Mouse (Mus musculus) neutrophil, adult 5-6 weeks (primary cell): Measurements from ENCODE around the gene Tdp1. TPM values are rescaled to one million over a fixed set of nuclear protein-coding genes. Genes with fewer than 3 reads are reported as not detected.
"Not testable (repeated sequence)": the region's sequence is repeated elsewhere in the genome, so short reads cannot be mapped to it uniquely, and the experiment has no call there.

Source experiments
- ATAC-seq: fragments of 151-379, 151-347 bp; 2 replicates; pipeline ENCODE4 v1.8.0; 2017; ENCODE audit warnings: mild to moderate bottlenecking, moderate TSS enrichment; ENCODE audit not compliant: insufficient number of reproducible peaks, poor library complexity, low FRiP score, severe bottlenecking; ENCODE audit errors: extremely low read depth
- total RNA-seq: library from RNA; stranded (forward); fragments of 200-1000 nt; gene quantifications from 2 replicates; pipeline ENCODE4 v1.2.3, GENCODE M21; 2017

Gene Tdp1
- total RNA-seq, 1 experiment from 2014 or later = 19.2 TPM

GRCm38 (mm10) chr12:99939179-99939578 is 54.9 kb downstream of the Tdp1 start:
- no peak for ATAC-seq

GRCm38 (mm10) chr12:99940704-99941103 is 56.4 kb downstream of the Tdp1 start:
- ATAC-seq = no peak

GRCm38 (mm10) chr12:99942441-99942840 is 58.1 kb downstream of the Tdp1 start:
- ATAC-seq = peak; percentile 42

- ATAC-seq = 0 out of 2 replicates have a peak, but pooled peaks have one; percentile 21
Measured at GRCm38 (mm10) chr12:99952928-99953327, 68.6 kb downstream of the Tdp1 start.

- ATAC-seq = peak; percentile 50; the same call in 1 of the 2 replicates
Measured at GRCm38 (mm10) chr12:99956411-99956810, 72.1 kb downstream of the Tdp1 start.

- no peak for ATAC-seq
Measured at GRCm38 (mm10) chr12:99958068-99959060, 74.0 kb downstream of the Tdp1 start.

GRCm38 (mm10) chr12:99959291-99959690 is 75.0 kb downstream of the Tdp1 start:
- no peak for ATAC-seq

- no peak for ATAC-seq
Measured at GRCm38 (mm10) chr12:99959930-99960329, 75.6 kb downstream of the Tdp1 start.

- ATAC-seq = no peak
Measured at GRCm38 (mm10) chr12:99960675-99961074, 76.4 kb downstream of the Tdp1 start.

- ATAC-seq = peak; percentile 72
Measured at GRCm38 (mm10) chr12:99964301-99965202, 80.2 kb downstream of the Tdp1 start, which contains the start of gene Kcnk13. Gene Kcnk13 (plus strand): TSS chr12:99964499.

GRCm38 (mm10) chr12:99965203-99966115 is 81.1 kb downstream of the Tdp1 start:
- no peak for ATAC-seq

- ATAC-seq = no peak
Measured at GRCm38 (mm10) chr12:99966116-99966770, 81.9 kb downstream of the Tdp1 start.

GRCm38 (mm10) chr12:99966881-99967363 is 82.6 kb downstream of the Tdp1 start:
- no peak for ATAC-seq

GRCm38 (mm10) chr12:99969906-99970305 is 85.6 kb downstream of the Tdp1 start:
- ATAC-seq = no peak

- ATAC-seq = not testable (repeated sequence)
Measured at GRCm38 (mm10) chr12:99971205-99971894, 87.0 kb downstream of the Tdp1 start.

GRCm38 (mm10) chr12:99972825-99973224 is 88.5 kb downstream of the Tdp1 start:
- no peak for ATAC-seq

GRCm38 (mm10) chr12:99973659-99974058 is 89.3 kb downstream of the Tdp1 start:
- ATAC-seq = 0 out of 2 replicates have a peak, but pooled peaks have one; percentile 30
